Mouse (Mus musculus) urinary bladder, adult 18-20 months (tissue): ENCODE data around the gene Klrd1.
A peak's percentile ranks its signal among the peaks of the same experiment; 100 is the strongest.
"Not testable (repeated sequence)": the region's sequence is repeated elsewhere in the genome, so short reads cannot be mapped to it uniquely, and the experiment has no call there.

Experiments
- DNase-seq, 2 experiments: peaks; one replicate each; pipeline ENCODE4 v3.0.0; 2022; ENCODE audit warnings: low spot score in 2 of 2, mixed read lengths in 2 of 2

The Klrd1 gene

GRCm38 (mm10) chr6:129591508-129591907 is at the start of gene Klrd1:
Klrd1 (plus strand) TSS chr6:129591782.
- DNase-seq = no peak

- no peak for DNase-seq
Measured at GRCm38 (mm10) chr6:129541931-129542330, 49.7 kb upstream of the Klrd1 start.

- no peak for DNase-seq
Measured at GRCm38 (mm10) chr6:129542540-129542939, 49.0 kb upstream of the Klrd1 start.

- DNase-seq = peak in 1 of 2 experiments; percentile 38
Measured at GRCm38 (mm10) chr6:129543709-129544606, 47.6 kb upstream of the Klrd1 start.

GRCm38 (mm10) chr6:129547277-129547676 is 44.3 kb upstream of the Klrd1 start:
- no peak for DNase-seq

GRCm38 (mm10) chr6:129548009-129548408 is 43.6 kb upstream of the Klrd1 start:
- DNase-seq = no peak

- no peak for DNase-seq
Measured at GRCm38 (mm10) chr6:129557298-129558023, 34.1 kb upstream of the Klrd1 start.

GRCm38 (mm10) chr6:129558946-129559640 is 32.5 kb upstream of the Klrd1 start:
- peak; percentile 25 to 55 for DNase-seq

- DNase-seq = no peak
Measured at GRCm38 (mm10) chr6:129559641-129560027, 31.9 kb upstream of the Klrd1 start.

GRCm38 (mm10) chr6:129565257-129565656 is 26.3 kb upstream of the Klrd1 start:
- DNase-seq = no peak

GRCm38 (mm10) chr6:129575315-129575714 is 16.3 kb upstream of the Klrd1 start:
- no peak for DNase-seq

- DNase-seq = no peak
Measured at GRCm38 (mm10) chr6:129577605-129578004, 14.0 kb upstream of the Klrd1 start, which contains the start of gene Klre1. Klre1 (plus strand) TSS chr6:129577905.

GRCm38 (mm10) chr6:129581274-129581673 is 10.3 kb upstream of the Klrd1 start:
- DNase-seq = no peak

- DNase-seq = no peak
Measured at GRCm38 (mm10) chr6:129581896-129582295, 9.7 kb upstream of the Klrd1 start.

GRCm38 (mm10) chr6:129583014-129583413 is 8.6 kb upstream of the Klrd1 start:
- DNase-seq = no peak

GRCm38 (mm10) chr6:129608372-129608771 is 16.8 kb downstream of the Klrd1 start:
- no peak for DNase-seq

- no peak for DNase-seq
Measured at GRCm38 (mm10) chr6:129623735-129624134, 32.2 kb downstream of the Klrd1 start, which contains the start of gene Klrk1. Klrk1 (minus strand) TSS chr6:129623864.

- not testable (repeated sequence) for DNase-seq
Measured at GRCm38 (mm10) chr6:129631046-129631445, 39.5 kb downstream of the Klrd1 start.

GRCm38 (mm10) chr6:129643237-129643636 is 51.7 kb downstream of the Klrd1 start, which contains the start of gene Klrc3:
Klrc3 (minus strand) TSS chr6:129643337.
- not testable (repeated sequence) for DNase-seq

GRCm38 (mm10) chr6:129644054-129644453 is 52.5 kb downstream of the Klrd1 start:
- not testable (repeated sequence) for DNase-seq
